Mouse (Mus musculus): ENCODE results near the gene Olfr761.
"Not testable (repeated sequence)": the region's sequence is repeated elsewhere in the genome, so short reads cannot be mapped to it uniquely, and the experiment has no call there.

Olfr761 gene

DNA sequence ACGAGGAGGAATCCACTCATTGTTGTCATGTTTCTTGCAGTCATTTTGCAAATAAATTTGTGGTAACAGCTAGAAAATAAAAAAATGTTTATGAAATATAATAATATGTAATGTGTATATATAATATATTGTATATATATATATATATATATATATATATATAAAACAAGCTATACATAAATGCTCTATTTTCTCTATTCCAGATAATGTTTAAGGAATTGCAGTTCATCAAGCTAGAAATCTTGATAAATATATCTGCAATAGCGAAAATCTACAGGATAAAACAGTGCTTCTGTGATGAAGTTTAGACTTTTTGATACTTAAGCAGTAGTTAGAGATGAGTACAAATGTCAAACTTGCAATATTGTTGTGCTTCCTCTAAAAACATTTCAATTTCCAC lies at the start of gene Olfr761:
Gene Olfr761 (minus strand): TSS at position 101 of the 400 bp plus-strand sequence.
- no peak for DNase-seq (ENCODE audit: extremely low read depth, low read depth)

DNA sequence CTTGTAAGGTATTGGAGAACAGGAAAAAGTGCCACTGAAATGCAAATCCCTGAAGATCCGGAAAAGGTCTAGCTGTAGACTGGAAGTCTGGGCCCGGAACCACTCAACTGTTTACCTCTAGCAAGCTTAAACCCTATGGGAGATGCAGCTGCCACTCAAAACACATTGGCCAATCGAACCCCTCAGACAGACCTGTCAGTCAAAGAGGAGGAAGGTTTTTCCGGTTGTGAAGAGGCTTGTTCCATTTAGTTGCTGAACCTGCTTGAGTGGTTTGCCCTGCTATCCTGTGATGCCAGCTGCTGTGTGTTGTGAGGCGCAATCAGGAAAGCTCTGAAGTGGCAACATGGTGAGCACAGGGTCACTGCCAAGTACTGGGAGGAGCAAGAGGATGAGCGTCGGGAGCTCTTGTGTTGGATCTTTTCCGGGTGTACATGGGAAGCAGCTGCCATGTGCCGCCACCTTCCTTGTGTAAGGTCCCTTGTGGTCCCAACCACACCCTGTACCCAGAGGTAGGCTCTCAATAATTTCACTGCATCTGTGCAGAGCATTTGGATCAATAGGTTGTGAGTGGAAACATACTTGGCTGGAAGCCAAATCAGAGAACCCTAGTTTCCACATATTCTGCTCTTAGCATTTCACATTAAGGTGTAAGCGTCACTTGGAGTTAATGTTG lies 42.9 kb upstream of the Olfr761 start:
- no peak for DNase-seq (ENCODE audit: extremely low read depth, low read depth)

GRCm38 (mm10) chr17:37990453-37990961 lies 37.6 kb upstream of the Olfr761 start:
- peak; percentile 93 for DNase-seq (ENCODE audit: extremely low read depth, low read depth)

DNA sequence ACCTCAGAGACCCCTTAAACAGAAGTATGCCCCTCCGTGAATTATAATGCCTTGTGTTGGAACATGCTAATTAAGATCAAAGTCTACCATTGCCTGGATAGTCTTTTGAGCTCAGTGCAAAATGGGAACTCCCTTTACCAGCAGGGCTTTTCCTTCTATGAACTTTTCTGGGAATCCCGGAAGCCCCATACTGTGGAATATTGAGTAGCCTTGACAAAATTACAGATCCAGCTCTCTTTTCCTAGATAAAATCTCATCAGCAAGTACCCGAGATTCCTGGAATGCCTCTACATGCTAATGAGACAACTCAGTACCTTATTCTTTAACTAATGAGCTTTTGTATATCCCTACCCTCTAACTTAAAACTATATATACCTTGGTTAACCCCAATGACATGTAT lies 20.7 kb upstream of the Olfr761 start:
- no peak for DNase-seq (ENCODE audit: extremely low read depth, low read depth)

DNA sequence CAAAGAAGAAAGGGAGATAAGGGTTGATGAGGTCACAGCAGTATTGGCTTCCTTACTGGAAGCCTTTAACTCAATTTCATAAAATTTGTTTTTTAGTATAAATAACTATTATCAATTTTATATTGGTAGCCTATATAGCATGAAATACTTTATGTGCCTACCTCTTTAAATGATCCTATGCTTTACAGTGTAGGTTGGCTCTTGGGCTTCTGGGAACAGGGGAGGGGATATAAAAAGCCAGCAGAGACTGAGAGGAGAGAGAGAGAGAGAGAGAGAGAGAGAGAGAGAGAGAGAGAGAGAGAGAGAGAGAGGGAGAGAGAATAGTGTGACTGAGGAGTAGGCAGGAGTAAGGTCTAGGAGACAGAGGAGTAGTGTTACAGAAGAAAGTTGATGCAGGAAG lies 32.6 kb downstream of the Olfr761 start, which contains the start of gene Olfr128:
Gene Olfr128 (plus strand): TSS at position 301 of the 400 bp plus-strand sequence.
- DNase-seq (ENCODE audit: extremely low read depth, low read depth) = no peak

GRCm38 (mm10) chr17:37906821-37907220 lies 46.1 kb downstream of the Olfr761 start:
- DNase-seq (ENCODE audit: extremely low read depth, low read depth) = not testable (repeated sequence)

Data from MEL-GATA-1-ER (cell line).